Mouse (Mus musculus) neural tube, embryonic 12.5 days (tissue): ENCODE data around the gene 9230104L09Rik. TPM values are rescaled to one million over a fixed set of nuclear protein-coding genes. Genes with fewer than 3 reads are reported as not detected.

Experiments
- ATAC-seq: fragments of 200-750 bp; cut with Nextera tagmentation; 2 replicates; pipeline ENCODE4 v1.8.0; 2017; ENCODE audit warnings: low read depth, mild to moderate bottlenecking, moderate TSS enrichment, moderate library complexity; ENCODE audit not compliant: low FRiP score
- H3K27ac ChIP-seq: fragments of 300-500 bp; sonication (generic); 2 replicates; pipeline ENCODE4 v1.5.1; 2016
- H3K27me3 ChIP-seq: fragments of 300-500 bp; sonication (generic); replicated peaks from 2 replicates; pipeline ENCODE4 v1.6.1; 2016; ENCODE audit warnings: mild to moderate bottlenecking
- H3K36me3 ChIP-seq: fragments of 300-500 bp; sonication (generic); 2 replicates; pipeline ENCODE4 v1.6.1; 2016; ENCODE audit warnings: mild to moderate bottlenecking
- H3K4me1 ChIP-seq: fragments of 300-500 bp; sonication (generic); 2 replicates; pipeline ENCODE4 v1.6.1; 2016
- H3K4me2 ChIP-seq: fragments of 300-500 bp; sonication (generic); replicated peaks from 2 replicates; pipeline ENCODE4 v1.6.1; 2016; ENCODE audit warnings: mild to moderate bottlenecking
- H3K4me3 ChIP-seq: fragments of 300-500 bp; sonication (generic); 2 replicates; pipeline ENCODE4 v1.5.1; 2016
- H3K9ac ChIP-seq: fragments of 300-500 bp; sonication (generic); 2 replicates; pipeline ENCODE4 v1.6.1; 2016; ENCODE audit warnings: mild to moderate bottlenecking
- H3K9me3 ChIP-seq: fragments of 300-500 bp; sonication (generic); 2 replicates; pipeline ENCODE4 v1.6.1; 2016; ENCODE audit warnings: mild to moderate bottlenecking
- WGBS: fragments of 180-500 bp; shearing (Covaris S2); methylation state at CpG from one replicate; pipeline ENCODE4 v1.1.7; 2016; 5-methylcytosine and 5-hydroxymethylcytosine counted together
- polyA plus RNA-seq: library from polyadenylated mRNA; unstranded; fragments of >200 nt; fragmentation: Nextera tagmentation; extraction: Ambion mirVana; gene quantifications from 2 replicates; pipeline ENCODE4 v1.2.1, GENCODE M21; 2016

9230104L09Rik gene
- polyA plus RNA-seq, 1 experiment from 2014 or later: not detected

DNA sequence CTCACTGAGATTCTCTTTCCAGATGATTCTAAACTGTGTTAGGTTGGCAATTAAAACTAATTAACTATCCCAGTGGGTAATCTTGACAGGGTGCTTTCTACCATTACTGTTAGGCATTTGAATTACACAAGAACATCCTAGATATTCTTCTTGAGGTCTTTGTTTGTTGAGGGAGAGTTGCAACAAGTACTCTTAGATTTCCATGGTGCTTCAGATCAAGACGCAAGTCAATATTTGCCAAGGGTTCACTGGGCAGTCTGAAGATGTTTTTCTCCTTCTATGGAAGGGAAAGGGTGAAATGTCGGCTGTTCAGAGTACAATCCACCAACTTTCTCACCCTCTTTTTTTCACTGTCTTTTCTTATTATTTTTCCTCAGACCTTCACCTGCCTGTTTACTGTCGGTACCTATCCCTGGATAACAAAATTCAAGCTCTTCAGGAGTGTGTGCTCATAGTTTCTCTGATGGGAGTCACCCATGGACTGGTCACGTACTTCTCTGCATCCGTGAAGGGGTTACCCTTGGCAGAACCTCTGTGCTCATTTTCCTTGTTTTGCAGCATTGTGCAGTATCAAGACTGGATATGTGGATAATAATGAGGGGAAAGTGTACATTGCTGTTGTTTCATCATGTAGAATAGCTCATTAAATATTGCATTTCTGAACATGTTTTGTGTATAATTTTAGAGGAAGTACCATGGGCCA, 26.6 kb downstream of the 9230104L09Rik start:
- Histone ChIP-seq H3K4me2 (no peak overlapping the region), H3K27ac (no peak overlapping the region), H3K4me1 (no peaks in the 10 kb centered on the region), H3K36me3 (no peaks in the 10 kb centered on the region), H3K9me3 (no peaks in the 10 kb centered on the region), H3K4me3 (no peak overlapping the region), H3K27me3 (no peaks in the 10 kb centered on the region), H3K9ac (no peak overlapping the region)
- 91% methylated on average over 5 of the region's 5 CpGs for WGBS
- no peak for ATAC-seq

DNA sequence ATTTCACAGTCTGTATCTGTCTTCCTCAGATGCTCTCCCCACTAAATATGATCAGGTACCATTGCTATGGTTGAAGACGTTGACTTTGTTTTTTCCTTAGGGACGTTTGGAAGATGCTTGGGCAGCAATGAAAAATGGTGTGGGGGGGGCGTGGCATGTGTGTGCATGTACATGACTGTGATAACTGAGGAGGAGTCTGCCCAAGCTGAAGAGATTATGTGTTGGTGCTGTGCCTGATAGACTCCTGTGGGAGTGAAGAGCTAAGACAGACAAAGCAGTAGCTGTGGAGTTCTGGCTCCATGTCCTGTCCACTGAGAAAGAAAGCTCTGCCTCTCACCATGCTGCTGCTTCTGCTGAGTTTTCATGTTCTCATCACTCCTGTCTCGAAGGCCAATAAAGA, 29.9 kb downstream of the 9230104L09Rik start, which contains the start of gene Cst9:
Cst9 (plus strand) TSS at position 236 of the 400 bp plus-strand sequence.
- Histone ChIP-seq H3K4me1 (no peaks in the 10 kb centered on the region), H3K4me2 (no peak within 1 kb of the TSS), H3K36me3 (no peaks in the 10 kb centered on the region), H3K27ac (no peak within 1 kb of the TSS), H3K4me3 (no peak within 1 kb of the TSS), H3K9me3 (no peaks in the 10 kb centered on the region), H3K9ac (no peak within 1 kb of the TSS), H3K27me3 (no peaks in the 10 kb centered on the region)
- ATAC-seq: no peak
- WGBS: 75% methylated on average over 4 of the region's 4 CpGs

DNA sequence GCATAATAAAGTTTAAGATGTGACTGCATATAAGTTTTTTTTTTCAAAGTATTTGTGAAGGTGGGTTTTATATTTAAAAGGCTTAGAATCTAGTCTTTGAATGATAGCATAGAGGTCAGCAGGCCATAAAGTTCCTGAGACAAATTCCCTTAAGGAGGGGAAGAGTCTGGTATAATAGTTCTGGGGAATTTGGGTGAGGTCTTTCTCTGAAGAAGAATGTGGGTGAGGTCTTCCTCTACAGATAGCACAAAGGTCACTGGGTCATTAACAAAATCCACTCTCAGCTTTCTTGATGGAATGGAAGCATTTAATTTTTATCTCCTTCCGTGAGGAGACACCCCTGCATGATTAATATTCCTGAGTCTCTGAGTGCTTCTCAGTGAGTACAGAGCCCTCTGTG, 38.9 kb downstream of the 9230104L09Rik start:
- Histone ChIP-seq H3K4me1 (no peaks in the 10 kb centered on the region), H3K27me3 (no peaks in the 10 kb centered on the region), H3K4me3 (no peak overlapping the region), H3K9me3 (no peaks in the 10 kb centered on the region), H3K4me2 (no peak overlapping the region), H3K9ac (no peak overlapping the region), H3K27ac (no peak overlapping the region), H3K36me3 (no peaks in the 10 kb centered on the region)
- ATAC-seq: no peak
- 74% methylated on average over 1 of the region's 1 CpGs for WGBS

DNA sequence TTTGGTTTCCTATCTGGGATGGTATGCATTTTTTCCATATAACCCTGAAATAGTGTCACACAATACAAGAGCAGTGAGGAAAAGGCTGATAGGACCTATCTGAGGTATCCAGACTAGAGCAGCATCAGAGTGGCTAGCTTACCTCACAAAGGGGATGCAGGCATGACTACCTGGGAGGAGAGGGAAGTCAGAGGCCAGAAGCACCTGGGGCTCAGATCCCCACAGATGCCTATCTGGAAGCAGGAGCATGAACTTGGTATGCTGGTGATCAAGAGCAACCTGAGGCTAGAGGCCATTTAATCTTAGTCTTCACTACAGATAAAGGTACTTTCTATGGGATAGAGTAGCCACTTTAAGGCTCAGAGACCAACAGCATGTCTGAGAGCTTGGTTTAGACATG, 44.9 kb downstream of the 9230104L09Rik start, which contains the start of gene Cst13:
Cst13 (plus strand) TSS at position 173 of the 400 bp plus-strand sequence.
- no peak within 1 kb of the TSS for H3K9ac ChIP-seq
- ATAC-seq: no peak
- no peaks in the 10 kb centered on the region for H3K4me1 ChIP-seq
- H3K36me3 ChIP-seq: no peaks in the 10 kb centered on the region
- no peaks in the 10 kb centered on the region for H3K9me3 ChIP-seq
- H3K27ac ChIP-seq: no peak within 1 kb of the TSS
- no peak within 1 kb of the TSS for H3K4me2 ChIP-seq
- H3K27me3 ChIP-seq: no peaks in the 10 kb centered on the region
- no peak within 1 kb of the TSS for H3K4me3 ChIP-seq

- Histone ChIP-seq H3K9ac (no peak overlapping the region), H3K4me2 (no peak overlapping the region), H3K4me1 (no peaks in the 10 kb centered on the region), H3K9me3 (no peaks in the 10 kb centered on the region), H3K36me3 (no peaks in the 10 kb centered on the region), H3K4me3 (no peak overlapping the region), H3K27me3 (no peaks in the 10 kb centered on the region), H3K27ac (no peak overlapping the region)
- ATAC-seq: no peak
- WGBS: 75% methylated on average over 6 of the region's 6 CpGs
These were observed 58.1 kb downstream of the 9230104L09Rik start for GRCm38 (mm10) chr2:148806696-148807095.

- Histone ChIP-seq H3K9me3 (no peaks in the 10 kb centered on the region), H3K4me3 (no peak overlapping the region), H3K27ac (no peak overlapping the region), H3K36me3 (no peaks in the 10 kb centered on the region), H3K4me2 (no peak overlapping the region), H3K9ac (no peak overlapping the region), H3K4me1 (no peaks in the 10 kb centered on the region), H3K27me3 (no peaks in the 10 kb centered on the region)
- WGBS: 76% methylated on average over 3 of the region's 3 CpGs
- ATAC-seq: no peak
These were observed 63.3 kb downstream of the 9230104L09Rik start for GRCm38 (mm10) chr2:148801491-148801921.

DNA sequence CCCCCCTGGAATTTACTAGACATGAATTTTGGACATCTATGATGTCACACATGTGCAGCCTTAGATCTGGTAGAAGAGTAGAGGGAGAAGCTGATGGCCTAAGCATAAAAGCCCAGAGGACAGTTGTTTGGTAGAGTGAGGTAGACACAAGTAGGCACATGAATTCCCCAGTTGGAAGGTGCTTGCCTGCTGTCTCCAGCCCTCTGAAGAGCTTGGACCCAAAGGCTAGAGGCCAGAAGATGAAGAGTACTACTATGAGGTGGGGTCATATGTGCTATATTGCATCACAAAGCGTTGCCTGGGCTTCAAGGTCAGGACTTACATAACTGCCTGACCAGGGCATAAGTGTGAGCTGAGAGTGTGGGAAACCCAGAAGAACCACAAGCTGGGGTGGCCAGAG, 66.4 kb downstream of the 9230104L09Rik start, which contains the start of gene Cst8:
Cst8 (plus strand) TSS at position 301 of the 400 bp plus-strand sequence.
- Histone ChIP-seq H3K9me3 (no peaks in the 10 kb centered on the region), H3K27ac (no peak within 1 kb of the TSS), H3K9ac (no peak within 1 kb of the TSS), H3K4me1 (no peaks in the 10 kb centered on the region), H3K27me3 (no peaks in the 10 kb centered on the region), H3K36me3 (no peaks in the 10 kb centered on the region), H3K4me2 (no peak within 1 kb of the TSS), H3K4me3 (no peak within 1 kb of the TSS)
- ATAC-seq: no peak
- 89% methylated on average over 1 of the region's 1 CpGs for WGBS

Other genes with a start within 250 kb of the 9230104L09Rik start
- gene Nxt1, start 192.4 kb downstream of the 9230104L09Rik start, polyA plus RNA-seq: 76.4 and 81.7 TPM in 2 replicates
- 17.1 and 19.5 TPM in 2 replicates for gene Gzf1, start 184.0 kb downstream of the 9230104L09Rik start, polyA plus RNA-seq
- 28.0 and 33.0 TPM in 2 replicates for gene Napb, start 132.6 kb downstream of the 9230104L09Rik start, polyA plus RNA-seq
- not detected in 2 replicates for gene Cstl1, start 114.7 kb downstream of the 9230104L09Rik start, polyA plus RNA-seq
- gene Cst11, start 93.5 kb downstream of the 9230104L09Rik start, polyA plus RNA-seq: not detected in 2 replicates
- gene 8030411F24Rik, start 83.0 kb downstream of the 9230104L09Rik start, polyA plus RNA-seq: not detected in 2 replicates
- gene Cst12, start 75.7 kb downstream of the 9230104L09Rik start, polyA plus RNA-seq: not detected in 2 replicates
- not detected in 2 replicates for gene Cst8, start 66.3 kb downstream of the 9230104L09Rik start, polyA plus RNA-seq
- gene Cst13, start 45.0 kb downstream of the 9230104L09Rik start, polyA plus RNA-seq: not detected in 2 replicates
- not detected in 2 replicates for gene Cst9, start 29.9 kb downstream of the 9230104L09Rik start, polyA plus RNA-seq
- 332 and 342 TPM in 2 replicates for gene Cst3, start 10.7 kb upstream of the 9230104L09Rik start, polyA plus RNA-seq
- not detected in 2 replicates for gene Gm1330, start 138.2 kb upstream of the 9230104L09Rik start, polyA plus RNA-seq
- not detected in 2 replicates for gene Gm10750, start 152.2 kb upstream of the 9230104L09Rik start, polyA plus RNA-seq